Comparison of ENCODE assay signal across 18 mouse cellular contexts in genomic region chr4:56084205-56084604, GRCm38 (mm10).
"Had no signal": no experiment of that assay in that cellular context is flagged by ENCODE, and none has a peak within 500 bp of the region (broad histone marks: within the 10 kb centered on the region; RNA-seq: fewer than 3 reads in every experiment).

No protein-coding gene starts in this region.

- DNase-seq: lung, adult 18-20 months; lung, embryonic 14.5 days; lung, postnatal 10 days; lung, postnatal 4 days; retina, postnatal 1 day; right cerebral cortex, adult 18-20 months; right cerebral cortex, postnatal 25 days; right cerebral cortex, postnatal 4 days; spleen, adult 18-20 months; thymus, adult 18-20 months; thymus, postnatal 14 days; thymus, postnatal 36 days had no signal

- H3K4me3 ChIP-seq: midbrain, embryonic 10.5 days; midbrain, embryonic 12.5 days; midbrain, embryonic 15.5 days; myocyte; neural tube, embryonic 13.5 days; neural tube, embryonic 15.5 days had no signal

- H3K4me1 ChIP-seq: midbrain, embryonic 12.5 days; midbrain, embryonic 15.5 days had no signal

- H3K9me3 ChIP-seq: midbrain, embryonic 10.5 days; midbrain, embryonic 12.5 days; midbrain, embryonic 15.5 days; neural tube, embryonic 13.5 days; neural tube, embryonic 15.5 days had no signal

- H3K27me3 ChIP-seq: midbrain, embryonic 12.5 days; midbrain, embryonic 15.5 days; neural tube, embryonic 13.5 days; neural tube, embryonic 15.5 days had no signal

- H3K9ac ChIP-seq: lung, embryonic 14.5 days; midbrain, embryonic 12.5 days; midbrain, embryonic 15.5 days; neural tube, embryonic 13.5 days; neural tube, embryonic 15.5 days had no signal

- H3K36me3 ChIP-seq: midbrain, embryonic 10.5 days; midbrain, embryonic 12.5 days; midbrain, embryonic 15.5 days; neural tube, embryonic 13.5 days; neural tube, embryonic 15.5 days had no signal

- H3K27ac ChIP-seq: midbrain, embryonic 10.5 days; midbrain, embryonic 12.5 days; midbrain, embryonic 15.5 days; neural tube, embryonic 13.5 days; neural tube, embryonic 15.5 days had no signal

- H3K4me2 ChIP-seq: lung, embryonic 14.5 days; midbrain, embryonic 12.5 days; midbrain, embryonic 15.5 days; neural tube, embryonic 13.5 days; neural tube, embryonic 15.5 days had no signal

- ATAC-seq: midbrain, embryonic 15.5 days had no signal
